Mouse (Mus musculus): ENCODE results near the gene Ptprg. TPM values are rescaled to one million over a fixed set of nuclear protein-coding genes. Genes with fewer than 3 reads are reported as not detected.

The Ptprg gene
- polyA plus RNA-seq, 1 experiment, result 12.1 TPM

DNA sequence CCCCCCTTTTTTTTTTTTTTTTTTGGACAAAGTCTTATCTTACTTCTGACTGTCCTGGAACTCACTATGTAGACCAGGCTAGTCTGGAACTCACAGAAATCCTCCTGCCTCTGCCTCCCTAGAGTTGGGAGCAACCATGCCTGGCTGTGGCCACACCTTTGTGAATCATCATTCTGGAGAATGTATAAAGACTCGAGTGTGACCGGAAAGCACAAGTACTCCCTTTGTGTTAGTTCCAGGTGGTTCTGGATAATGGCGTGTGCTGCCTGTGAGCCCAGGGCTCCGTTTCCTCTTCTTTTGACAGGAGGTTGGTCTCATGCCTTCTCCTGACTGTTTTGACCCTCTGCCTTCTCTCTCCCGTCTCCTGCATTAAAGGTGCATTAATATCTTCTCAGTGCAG is 41.0 kb downstream of the Ptprg start:
- no peaks in the 10 kb centered on the region for H3K27me3 ChIP-seq (ENCODE audit: control insufficient read depth, insufficient read depth, low read length)
- H3K4me1 ChIP-seq (ENCODE audit: control insufficient read depth, insufficient read depth, low read length), result no peaks in the 10 kb centered on the region
- no peaks in the 10 kb centered on the region for H3K36me3 ChIP-seq (ENCODE audit: control insufficient read depth, insufficient read depth, low read length)
- no peak for TF ChIP-seq CTCF (IDR thresholded peaks at IDR 0.05; ENCODE audit: control insufficient read depth, insufficient read depth, insufficient replicate concordance, low read depth, low read length)
- TF ChIP-seq POLR2A (IDR thresholded peaks at IDR 0.05; ENCODE audit: control insufficient read depth, low read depth, low read length), result no peak
- H3K4me3 ChIP-seq (ENCODE audit: control insufficient read depth, low read depth, low read length), result no peak overlapping the region
- no peak overlapping the region for H3K27ac ChIP-seq (ENCODE audit: control insufficient read depth, insufficient read depth, low read depth, low read length)

DNA sequence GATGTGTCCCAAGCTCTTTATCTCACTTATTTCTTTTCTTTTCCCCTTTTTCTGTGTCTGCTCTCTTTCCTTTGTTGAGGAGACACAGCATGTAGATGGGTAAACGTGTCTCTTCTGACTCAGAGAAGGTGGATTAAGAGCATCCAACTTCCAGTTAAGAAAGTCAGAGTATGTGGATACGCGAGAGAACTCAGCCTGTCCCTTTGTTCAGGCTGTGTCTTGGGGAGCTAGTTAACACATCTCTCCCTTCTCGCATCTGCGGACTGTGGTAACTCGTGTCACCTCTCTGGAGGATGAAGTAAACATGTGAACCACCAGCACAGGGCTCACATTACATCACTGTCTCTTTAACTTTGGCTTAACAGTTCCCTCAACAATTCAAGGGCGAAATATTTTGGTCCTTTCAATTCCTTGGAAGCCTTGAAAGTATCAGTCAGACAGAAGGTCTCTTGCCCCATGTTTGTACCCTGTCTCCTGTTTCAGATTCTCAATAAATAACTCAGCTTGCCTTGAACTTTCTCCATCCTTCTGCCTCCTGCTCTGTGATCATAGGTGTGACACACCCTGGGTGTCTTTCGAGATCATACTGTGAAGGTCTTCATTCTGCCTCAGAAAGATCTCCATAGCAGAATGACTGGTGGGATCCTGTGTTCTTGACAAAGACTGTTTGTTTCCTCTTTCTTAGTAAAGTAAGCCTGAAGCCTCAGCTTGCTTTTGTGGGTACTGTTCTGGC is 51.0 kb downstream of the Ptprg start:
- TF ChIP-seq POLR2A (IDR thresholded peaks at IDR 0.05; ENCODE audit: control insufficient read depth, low read depth, low read length) (no peak), CTCF (IDR thresholded peaks at IDR 0.05; ENCODE audit: control insufficient read depth, insufficient read depth, insufficient replicate concordance, low read depth, low read length) (no peak)
- Histone ChIP-seq H3K27me3 (ENCODE audit: control insufficient read depth, insufficient read depth, low read length) (no peaks in the 10 kb centered on the region), H3K4me1 (ENCODE audit: control insufficient read depth, insufficient read depth, low read length) (no peaks in the 10 kb centered on the region), H3K27ac (ENCODE audit: control insufficient read depth, insufficient read depth, low read depth, low read length) (no peak overlapping the region), H3K36me3 (ENCODE audit: control insufficient read depth, insufficient read depth, low read length) (no peaks in the 10 kb centered on the region), H3K4me3 (ENCODE audit: control insufficient read depth, low read depth, low read length) (no peak overlapping the region)

DNA sequence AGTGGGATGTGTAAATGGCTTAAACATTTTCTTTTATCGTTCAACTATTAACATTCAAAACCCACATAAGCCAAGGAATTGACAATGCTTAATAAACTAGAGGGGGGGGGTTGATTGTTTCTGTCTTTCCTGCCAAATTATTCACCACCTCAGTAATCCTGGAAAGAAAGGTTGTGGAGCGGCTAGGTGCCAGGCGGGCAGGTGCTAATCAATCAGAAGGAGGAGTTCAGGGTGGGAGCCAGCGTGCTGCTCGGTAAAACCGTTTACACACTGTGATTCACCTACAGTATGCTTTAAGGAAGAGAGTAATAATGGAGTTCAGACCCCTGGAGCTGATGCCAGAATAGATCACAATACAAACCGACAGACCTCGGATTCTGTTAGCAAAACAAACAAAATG is 55.0 kb downstream of the Ptprg start:
- no peaks in the 10 kb centered on the region for H3K4me1 ChIP-seq (ENCODE audit: control insufficient read depth, insufficient read depth, low read length)
- no peak overlapping the region for H3K4me3 ChIP-seq (ENCODE audit: control insufficient read depth, low read depth, low read length)
- H3K27me3 ChIP-seq (ENCODE audit: control insufficient read depth, insufficient read depth, low read length), result no peaks in the 10 kb centered on the region
- no peak for TF ChIP-seq POLR2A (IDR thresholded peaks at IDR 0.05; ENCODE audit: control insufficient read depth, low read depth, low read length)
- TF ChIP-seq CTCF (IDR thresholded peaks at IDR 0.05; ENCODE audit: control insufficient read depth, insufficient read depth, insufficient replicate concordance, low read depth, low read length), result no peak
- H3K36me3 ChIP-seq (ENCODE audit: control insufficient read depth, insufficient read depth, low read length), result no peaks in the 10 kb centered on the region
- H3K27ac ChIP-seq (ENCODE audit: control insufficient read depth, insufficient read depth, low read depth, low read length), result no peak overlapping the region

DNA sequence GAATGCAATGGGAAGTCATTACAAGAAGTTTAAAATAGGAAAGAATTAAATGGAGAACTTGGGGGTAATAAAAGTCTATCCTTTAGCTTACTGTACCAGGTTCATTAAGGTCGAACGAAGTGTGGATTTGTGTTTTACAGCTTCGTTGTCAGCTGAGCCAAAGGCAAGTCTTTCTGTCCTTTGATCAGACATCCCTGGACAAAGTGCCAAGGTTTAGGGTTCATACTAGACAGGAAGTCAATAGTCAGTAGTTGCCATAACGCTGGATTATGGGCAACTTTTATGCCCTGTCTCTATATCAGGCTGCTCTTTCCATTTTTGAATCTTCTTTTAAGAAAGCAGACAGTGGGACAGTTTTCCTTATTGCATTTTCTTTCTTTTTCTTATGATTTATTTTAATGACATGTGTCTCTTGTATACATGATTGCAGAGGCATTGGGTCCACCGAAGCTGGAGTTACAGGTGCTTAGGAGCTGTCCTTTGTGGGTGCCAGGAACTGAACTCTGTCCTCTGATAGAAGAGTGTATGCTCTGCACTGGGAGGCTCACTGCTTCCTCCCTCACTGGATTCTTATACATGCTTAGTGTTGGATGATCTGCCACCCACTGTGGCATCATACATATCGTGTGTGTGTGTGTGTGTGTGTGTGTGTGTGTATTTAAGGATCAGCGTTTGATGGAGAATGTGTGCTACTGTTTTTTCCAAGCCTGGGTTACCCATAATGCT is 56.7 kb downstream of the Ptprg start:
- no peaks in the 10 kb centered on the region for H3K4me1 ChIP-seq (ENCODE audit: control insufficient read depth, insufficient read depth, low read length)
- H3K27ac ChIP-seq (ENCODE audit: control insufficient read depth, insufficient read depth, low read depth, low read length), result no peak overlapping the region
- no peaks in the 10 kb centered on the region for H3K27me3 ChIP-seq (ENCODE audit: control insufficient read depth, insufficient read depth, low read length)
- H3K4me3 ChIP-seq (ENCODE audit: control insufficient read depth, low read depth, low read length), result no peak overlapping the region
- no peak for TF ChIP-seq CTCF (IDR thresholded peaks at IDR 0.05; ENCODE audit: control insufficient read depth, insufficient read depth, insufficient replicate concordance, low read depth, low read length)
- H3K36me3 ChIP-seq (ENCODE audit: control insufficient read depth, insufficient read depth, low read length), result no peaks in the 10 kb centered on the region

DNA sequence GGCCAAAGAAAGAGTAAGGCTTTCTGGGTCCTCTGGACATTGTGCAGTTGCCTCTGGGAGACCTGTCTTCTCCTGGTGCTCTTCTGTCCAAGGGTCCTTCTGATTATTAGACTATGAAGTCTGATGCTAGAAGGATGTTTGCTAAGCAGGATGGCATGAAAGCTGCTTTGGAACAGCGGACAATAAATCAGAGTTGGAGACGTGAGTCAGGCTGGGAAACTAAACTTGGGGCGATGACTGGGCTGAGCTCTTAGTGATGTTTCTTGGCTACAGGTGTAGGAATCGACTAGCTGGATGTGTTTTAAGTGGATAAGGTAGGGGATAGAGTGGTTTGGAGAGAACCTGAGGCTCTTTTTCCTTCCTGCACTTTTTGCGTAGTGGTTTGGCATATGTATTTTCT is 59.1 kb downstream of the Ptprg start:
- TF ChIP-seq CTCF (IDR thresholded peaks at IDR 0.05; ENCODE audit: control insufficient read depth, insufficient read depth, insufficient replicate concordance, low read depth, low read length) (no peak), POLR2A (IDR thresholded peaks at IDR 0.05; ENCODE audit: control insufficient read depth, low read depth, low read length) (no peak)
- H3K27ac ChIP-seq (ENCODE audit: control insufficient read depth, insufficient read depth, low read depth, low read length), result no peak overlapping the region
- H3K4me1 ChIP-seq (ENCODE audit: control insufficient read depth, insufficient read depth, low read length), result no peaks in the 10 kb centered on the region; the same call in 1 of the 2 replicates
- H3K36me3 ChIP-seq (ENCODE audit: control insufficient read depth, insufficient read depth, low read length), result no peaks in the 10 kb centered on the region
- no peaks in the 10 kb centered on the region for H3K27me3 ChIP-seq (ENCODE audit: control insufficient read depth, insufficient read depth, low read length)
- no peak overlapping the region for H3K4me3 ChIP-seq (ENCODE audit: control insufficient read depth, low read depth, low read length)

DNA sequence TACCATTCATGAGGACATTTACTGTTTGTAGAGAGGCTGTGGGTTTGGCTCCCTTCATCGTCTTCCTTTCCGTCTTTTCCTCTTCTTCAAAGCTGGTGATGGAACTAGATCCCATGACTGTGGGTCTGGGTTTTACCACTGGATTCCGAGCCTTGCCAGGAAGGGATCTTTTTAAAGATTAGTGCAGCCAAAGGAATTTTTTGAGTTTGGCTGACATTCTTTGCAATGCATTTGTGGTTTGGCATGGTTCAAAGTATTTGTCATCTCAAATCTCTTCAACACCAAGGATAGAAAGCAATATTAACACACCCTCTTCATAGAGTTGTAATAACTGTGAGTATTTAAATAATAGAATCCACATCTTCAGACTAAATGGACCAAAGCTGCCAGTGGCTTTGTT is 59.8 kb downstream of the Ptprg start:
- Histone ChIP-seq H3K4me3 (ENCODE audit: control insufficient read depth, low read depth, low read length) (no peak overlapping the region), H3K4me1 (ENCODE audit: control insufficient read depth, insufficient read depth, low read length) (no peaks in the 10 kb centered on the region; the same call in 1 of the 2 replicates), H3K27ac (ENCODE audit: control insufficient read depth, insufficient read depth, low read depth, low read length) (no peak overlapping the region), H3K36me3 (ENCODE audit: control insufficient read depth, insufficient read depth, low read length) (no peaks in the 10 kb centered on the region), H3K27me3 (ENCODE audit: control insufficient read depth, insufficient read depth, low read length) (no peaks in the 10 kb centered on the region)
- TF ChIP-seq POLR2A (IDR thresholded peaks at IDR 0.05; ENCODE audit: control insufficient read depth, low read depth, low read length) (no peak), CTCF (IDR thresholded peaks at IDR 0.05; ENCODE audit: control insufficient read depth, insufficient read depth, insufficient replicate concordance, low read depth, low read length) (no peak)

DNA sequence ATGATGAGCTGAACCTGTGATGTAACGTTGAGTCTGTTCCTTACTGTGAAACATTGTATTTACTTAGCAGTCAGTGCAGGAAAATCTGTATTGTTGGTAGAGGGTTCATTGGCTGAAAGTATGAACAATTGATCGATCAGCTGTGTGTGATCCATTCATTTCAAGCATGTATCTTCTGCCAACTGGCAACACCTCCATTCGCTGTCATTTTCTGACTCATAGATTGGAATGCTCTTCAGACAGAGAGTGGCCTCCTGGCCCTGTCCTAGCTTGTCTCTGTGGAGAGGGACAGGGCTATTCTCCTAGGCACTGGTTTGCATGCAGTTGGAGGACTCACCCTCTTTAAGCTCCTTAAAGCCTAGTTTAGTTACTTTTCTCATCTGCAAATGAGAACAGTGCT is 62.4 kb downstream of the Ptprg start:
- Histone ChIP-seq H3K27me3 (ENCODE audit: control insufficient read depth, insufficient read depth, low read length) (no peaks in the 10 kb centered on the region), H3K4me1 (ENCODE audit: control insufficient read depth, insufficient read depth, low read length) (no peaks in the 10 kb centered on the region; the same call in 1 of the 2 replicates), H3K4me3 (ENCODE audit: control insufficient read depth, low read depth, low read length) (no peak overlapping the region), H3K27ac (ENCODE audit: control insufficient read depth, insufficient read depth, low read depth, low read length) (no peak overlapping the region), H3K36me3 (ENCODE audit: control insufficient read depth, insufficient read depth, low read length) (no peaks in the 10 kb centered on the region)
- TF ChIP-seq POLR2A (IDR thresholded peaks at IDR 0.05; ENCODE audit: control insufficient read depth, low read depth, low read length) (no peak), CTCF (IDR thresholded peaks at IDR 0.05; ENCODE audit: control insufficient read depth, insufficient read depth, insufficient replicate concordance, low read depth, low read length) (no peak)
